Mouse (Mus musculus) embryonic facial prominence, embryonic 11.5 days (tissue): Measurements from ENCODE around the gene Adat1. TPM values are rescaled to one million over a fixed set of nuclear protein-coding genes. Genes with fewer than 3 reads are reported as not detected.

ENCODE experiments used
- ATAC-seq: fragments of 200-750 bp; cut with Nextera tagmentation; replicated peaks from 2 replicates; pipeline ENCODE4 v1.8.0; 2017; ENCODE audit warnings: low read depth; ENCODE audit not compliant: insufficient number of reproducible peaks, low FRiP score, low TSS enrichment
- DNase-seq: peaks from one replicate; pipeline ENCODE4 v3.0.0-alpha.2; 2015; ENCODE audit warnings: low spot score
- H3K27ac ChIP-seq: fragments of 300-500 bp; sonication (generic); replicated peaks from 2 replicates; pipeline ENCODE4 v1.5.1; 2014; ENCODE audit warnings: mild to moderate bottlenecking, low read depth, low read length, control low read depth
- H3K27me3 ChIP-seq: fragments of 300-500 bp; sonication (generic); 2 replicates; pipeline ENCODE4 v1.6.1; 2014; ENCODE audit warnings: mild to moderate bottlenecking, low read length, moderate library complexity, mixed read lengths; ENCODE audit not compliant: control insufficient read depth, insufficient read depth
- H3K36me3 ChIP-seq: fragments of 300-500 bp; sonication (generic); replicated peaks from 2 replicates; pipeline ENCODE4 v1.6.1; 2014; ENCODE audit warnings: low read depth, mild to moderate bottlenecking, low read length, moderate library complexity, mixed read lengths; ENCODE audit not compliant: control insufficient read depth, insufficient read depth
- H3K4me1 ChIP-seq: fragments of 300-500 bp; sonication (generic); 2 replicates; pipeline ENCODE4 v1.6.1; 2014; ENCODE audit warnings: low read length, mixed read lengths; ENCODE audit not compliant: control insufficient read depth, insufficient read depth
- H3K4me2 ChIP-seq: fragments of 300-500 bp; sonication (generic); 2 replicates; pipeline ENCODE4 v1.6.1; 2014; ENCODE audit warnings: low read depth, mild to moderate bottlenecking, control low read depth, low read length, moderate library complexity
- H3K4me3 ChIP-seq: fragments of 300-500 bp; sonication (generic); 2 replicates; pipeline ENCODE4 v1.5.1; 2014; ENCODE audit warnings: low read depth, low read length, control low read depth
- H3K9ac ChIP-seq: fragments of 300-500 bp; sonication (generic); replicated peaks from 2 replicates; pipeline ENCODE4 v1.6.1; 2014; ENCODE audit warnings: mild to moderate bottlenecking, control low read depth, low read length
- H3K9me3 ChIP-seq: fragments of 300-500 bp; sonication (generic); replicated peaks from 2 replicates; pipeline ENCODE4 v1.6.1; 2016; ENCODE audit warnings: mild to moderate bottlenecking, low read length, inconsistent platforms, mixed read lengths; ENCODE audit not compliant: control insufficient read depth
- WGBS: fragments of 180-500 bp; shearing (Covaris S2); extraction: QIAGEN DNeasy Blood & Tissue Kit; methylation state at CpG from one replicate; pipeline ENCODE4 v1.1.7; 2014; 5-methylcytosine and 5-hydroxymethylcytosine counted together
- polyA plus RNA-seq: library from polyadenylated mRNA; unstranded; fragments of >200 nt; fragmentation: Nextera tagmentation; extraction: Ambion mirVana; gene quantifications from 2 replicates; pipeline ENCODE4 v1.2.1, GENCODE M21; 2014

The Adat1 gene
- polyA plus RNA-seq, 1 experiment from 2014 or later = 10.7 TPM

- no peaks in the 10 kb centered on the region for H3K27me3 ChIP-seq
- WGBS = 85% methylated on average over 10 of the region's 10 CpGs
- H3K4me3 ChIP-seq = no peak overlapping the region
- DNase-seq = no peak
- no peak overlapping the region for H3K4me2 ChIP-seq
- no peak overlapping the region for H3K27ac ChIP-seq
- no peaks in the 10 kb centered on the region; the same call in none of the 2 replicates for H3K36me3 ChIP-seq
- no peak for ATAC-seq
- H3K9ac ChIP-seq = no peak overlapping the region
- no peaks in the 10 kb centered on the region for H3K9me3 ChIP-seq
- no peaks in the 10 kb centered on the region for H3K4me1 ChIP-seq
Observed at GRCm38 (mm10) chr8:111984511-111984910, 7.6 kb downstream of the Adat1 start.

- 72% methylated on average over 7 of the region's 7 CpGs for WGBS
- Histone ChIP-seq H3K27ac (no peak overlapping the region), H3K36me3 (no peaks in the 10 kb centered on the region; the same call in 1 of the 2 replicates), H3K9me3 (no peaks in the 10 kb centered on the region), H3K4me2 (no peak overlapping the region), H3K27me3 (no peaks in the 10 kb centered on the region), H3K4me3 (no peak overlapping the region), H3K4me1 (no peaks in the 10 kb centered on the region), H3K9ac (no peak overlapping the region)
- DNase-seq (no peak), ATAC-seq (no peak)
Observed at GRCm38 (mm10) chr8:111982116-111982515, 10.0 kb downstream of the Adat1 start.

GRCm38 (mm10) chr8:111978147-111978546 lies 14.0 kb downstream of the Adat1 start:
- no peaks in the 10 kb centered on the region for H3K4me1 ChIP-seq
- H3K4me2 ChIP-seq = no peak overlapping the region
- no peaks in the 10 kb centered on the region for H3K9me3 ChIP-seq
- ATAC-seq (no peak), DNase-seq (no peak)
- no peak overlapping the region for H3K4me3 ChIP-seq
- WGBS = 78% methylated on average over 10 of the region's 10 CpGs
- H3K36me3 ChIP-seq = no peaks in the 10 kb centered on the region; the same call in 1 of the 2 replicates
- H3K9ac ChIP-seq = no peak overlapping the region
- H3K27ac ChIP-seq = no peak overlapping the region
- H3K27me3 ChIP-seq = no peaks in the 10 kb centered on the region

- WGBS = 76% methylated on average over 2 of the region's 2 CpGs
- Histone ChIP-seq H3K4me3 (no peak overlapping the region), H3K27ac (no peak overlapping the region), H3K4me2 (no peak overlapping the region), H3K4me1 (no peaks in the 10 kb centered on the region), H3K36me3 (no peaks in the 10 kb centered on the region; the same call in 1 of the 2 replicates), H3K27me3 (no peaks in the 10 kb centered on the region), H3K9me3 (no peaks in the 10 kb centered on the region), H3K9ac (no peak overlapping the region)
- DNase-seq (no peak), ATAC-seq (no peak)
Observed at GRCm38 (mm10) chr8:111976326-111976725, 15.8 kb downstream of the Adat1 start.

GRCm38 (mm10) chr8:111975706-111976105 lies 16.4 kb downstream of the Adat1 start:
- Histone ChIP-seq H3K4me3 (no peak overlapping the region), H3K9ac (no peak overlapping the region), H3K27me3 (no peaks in the 10 kb centered on the region), H3K27ac (no peak overlapping the region), H3K9me3 (no peaks in the 10 kb centered on the region), H3K36me3 (no peaks in the 10 kb centered on the region; the same call in 1 of the 2 replicates), H3K4me1 (no peaks in the 10 kb centered on the region), H3K4me2 (no peak overlapping the region)
- ATAC-seq = no peak
- WGBS = 91% methylated on average over 2 of the region's 2 CpGs
- no peak for DNase-seq

GRCm38 (mm10) chr8:111974138-111974537 lies 18.0 kb downstream of the Adat1 start:
- Histone ChIP-seq H3K27me3 (no peaks in the 10 kb centered on the region), H3K4me2 (no peak overlapping the region), H3K27ac (no peak overlapping the region), H3K4me1 (no peaks in the 10 kb centered on the region), H3K36me3 (no peaks in the 10 kb centered on the region; the same call in 1 of the 2 replicates), H3K9me3 (no peaks in the 10 kb centered on the region), H3K9ac (no peak overlapping the region), H3K4me3 (no peak overlapping the region)
- ATAC-seq (no peak), DNase-seq (no peak)
- 94% methylated on average over 12 of the region's 12 CpGs for WGBS

GRCm38 (mm10) chr8:111968991-111969390 lies 23.1 kb downstream of the Adat1 start:
- Histone ChIP-seq H3K4me2 (no peak overlapping the region), H3K9me3 (no peaks in the 10 kb centered on the region), H3K9ac (no peak overlapping the region), H3K27ac (no peak overlapping the region), H3K27me3 (no peaks in the 10 kb centered on the region), H3K4me1 (no peaks in the 10 kb centered on the region), H3K4me3 (no peak overlapping the region), H3K36me3 (no peaks in the 10 kb centered on the region)
- no peak for DNase-seq
- no peak for ATAC-seq
- 45% methylated on average over 5 of the region's 5 CpGs for WGBS

- H3K4me3 ChIP-seq = no peak overlapping the region
- ATAC-seq (no peak), DNase-seq (no peak)
- WGBS = 82% methylated on average over 10 of the region's 10 CpGs
- no peaks in the 10 kb centered on the region for H3K36me3 ChIP-seq
- no peak overlapping the region for H3K4me2 ChIP-seq
- H3K4me1 ChIP-seq = no peaks in the 10 kb centered on the region
- H3K9ac ChIP-seq = no peak overlapping the region
- H3K27ac ChIP-seq = no peak overlapping the region
- H3K27me3 ChIP-seq = no peaks in the 10 kb centered on the region
- H3K9me3 ChIP-seq = no peaks in the 10 kb centered on the region
Observed at GRCm38 (mm10) chr8:111968541-111968940, 23.6 kb downstream of the Adat1 start.
